Mouse (Mus musculus) megakaryocyte-erythroid progenitor cell, adult 5 weeks (primary cell): ENCODE data around the gene 1700008O03Rik. TPM values are rescaled to one million over a fixed set of nuclear protein-coding genes. Genes with fewer than 3 reads are reported as not detected.

Source experiments
- polyA plus RNA-seq: library from polyadenylated mRNA; stranded (reverse); fragments of >175 nt; gene quantifications from 2 replicates; pipeline ENCODE4 v1.2.3, GENCODE M21; 2012

Gene 1700008O03Rik
- 2.9 and 3.5 TPM in 2 replicates for polyA plus RNA-seq

DNA sequence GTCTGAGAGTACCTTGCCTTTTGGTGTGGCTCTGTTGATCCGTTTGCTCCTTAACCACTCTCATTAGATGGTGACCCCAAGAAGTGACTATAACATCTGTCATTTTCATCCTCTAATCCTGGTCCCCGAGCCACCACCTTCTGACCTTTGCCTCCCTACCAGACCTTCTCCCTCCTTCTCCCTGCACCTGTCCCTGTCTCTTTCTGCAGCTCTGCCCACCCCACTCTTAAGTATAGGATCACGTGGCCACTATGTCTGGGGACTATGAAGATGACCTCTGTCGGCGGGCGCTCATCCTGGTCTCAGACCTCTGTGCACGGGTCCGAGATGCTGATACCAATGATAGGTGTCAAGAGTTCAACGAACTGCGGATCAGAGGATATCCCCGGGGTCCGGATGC is at the start of gene 1700008O03Rik:
1700008O03Rik (minus strand) TSS at position 101 of the 400 bp plus-strand sequence.

DNA sequence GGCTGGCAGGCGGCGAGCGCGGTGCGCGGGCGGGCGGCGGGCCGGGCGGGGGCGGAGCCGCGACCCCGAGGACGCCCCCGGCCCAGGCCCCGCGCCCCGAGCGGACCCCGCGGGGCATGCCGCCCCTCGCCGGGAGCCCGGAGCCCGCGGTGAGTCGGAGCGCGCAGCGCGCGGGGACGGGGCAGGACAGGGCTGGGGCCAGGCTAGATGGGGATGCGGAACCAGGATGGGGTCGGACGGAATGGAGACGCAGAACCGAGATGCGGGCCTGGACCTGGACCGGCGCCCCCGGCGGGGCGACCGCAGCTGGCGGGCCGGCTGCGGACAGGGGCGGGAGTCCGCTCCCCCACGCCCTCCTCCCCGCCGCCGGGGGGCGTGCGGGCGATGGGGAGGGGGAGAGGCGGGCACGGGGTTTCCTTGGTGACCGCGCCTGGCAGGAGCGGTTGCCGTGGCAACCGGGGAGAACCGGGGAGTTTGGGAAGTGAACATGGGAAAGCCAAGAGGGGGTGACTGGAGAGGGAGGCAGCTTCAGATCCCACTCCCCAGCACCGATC is 43.4 kb upstream of the 1700008O03Rik start, which contains the start of gene Lrrc4b:
Lrrc4b (plus strand) TSS at position 51 of the 554 bp plus-strand sequence.

DNA sequence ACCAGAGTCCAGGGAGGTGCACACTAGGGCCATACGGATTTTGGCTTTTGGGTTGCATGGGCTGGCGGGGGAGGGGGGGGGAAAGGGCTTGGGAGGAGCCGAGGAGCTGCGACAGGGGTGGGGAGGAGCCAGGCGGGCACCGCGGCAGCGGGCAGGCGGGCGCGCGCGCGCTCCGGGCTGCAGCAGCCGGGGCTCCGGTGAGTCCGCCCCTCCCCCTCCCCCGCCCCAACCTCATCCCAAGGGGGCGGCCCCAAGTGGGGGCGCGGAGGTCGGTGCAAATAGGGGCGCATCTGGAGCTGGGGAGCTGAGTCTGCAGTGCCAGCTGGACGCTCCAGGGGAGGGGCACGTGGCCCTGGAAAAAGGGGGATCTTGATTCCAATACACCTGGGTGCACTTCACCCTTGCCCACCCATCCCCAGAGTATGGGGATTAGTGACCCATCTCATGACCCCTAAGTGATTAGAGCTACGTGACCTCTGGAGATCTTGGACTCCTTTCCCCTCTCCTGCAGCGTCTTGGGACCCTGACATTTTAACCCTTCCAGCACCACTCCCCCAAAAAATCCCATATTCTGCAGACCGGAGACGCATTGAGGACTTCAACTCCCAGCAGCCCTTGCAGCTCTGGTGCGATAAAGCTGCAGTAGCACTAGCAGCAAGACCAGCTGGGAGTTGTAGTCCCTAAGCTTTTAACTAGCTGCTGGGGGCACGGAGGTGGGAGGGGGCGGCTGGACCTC is 1.5 kb downstream of the 1700008O03Rik start, which contains the start of gene Syt3:
Syt3 (plus strand) TSS at position 123 of the 736 bp plus-strand sequence.

Other genes starting within 250 kb of the 1700008O03Rik start
- gene Klk1b16, start 249.1 kb downstream of the 1700008O03Rik start, polyA plus RNA-seq, result not detected in 2 replicates
- not detected in 2 replicates for gene Klk1b24, start 197.6 kb downstream of the 1700008O03Rik start, polyA plus RNA-seq
- not detected in 2 replicates for gene Klk1b3, start 187.6 kb downstream of the 1700008O03Rik start, polyA plus RNA-seq
- gene Klk1b4, start 178.4 kb downstream of the 1700008O03Rik start, polyA plus RNA-seq, result not detected in 2 replicates
- not detected in 2 replicates for gene Klk1b5, start 169.9 kb downstream of the 1700008O03Rik start, polyA plus RNA-seq
- not detected in 2 replicates for gene Klk1, start 160.5 kb downstream of the 1700008O03Rik start, polyA plus RNA-seq
- not detected in 2 replicates for gene Gm36864, start 149.6 kb downstream of the 1700008O03Rik start, polyA plus RNA-seq
- gene 1700028J19Rik, start 139.1 kb downstream of the 1700008O03Rik start, polyA plus RNA-seq, result 0.34 TPM in 1 of 2 replicates, not detected in the other
- 249 and 336 TPM in 2 replicates for gene 2410002F23Rik, start 139.1 kb downstream of the 1700008O03Rik start, polyA plus RNA-seq
- not detected in 2 replicates for gene Acp4, start 128.4 kb downstream of the 1700008O03Rik start, polyA plus RNA-seq
- not detected in 2 replicates for gene Gm15517, start 124.4 kb downstream of the 1700008O03Rik start, polyA plus RNA-seq
- gene Clec11a, start 78.9 kb downstream of the 1700008O03Rik start, polyA plus RNA-seq, result 5.0 and 6.2 TPM in 2 replicates
- 0.90 and 0.94 TPM in 2 replicates for gene Shank1, start 75.6 kb downstream of the 1700008O03Rik start, polyA plus RNA-seq
- gene Syt3, start 1.7 kb downstream of the 1700008O03Rik start, polyA plus RNA-seq, result 1.0 and 1.1 TPM in 2 replicates
- gene Lrrc4b, start 43.2 kb upstream of the 1700008O03Rik start, polyA plus RNA-seq, result not detected in 2 replicates
- gene Aspdh, start 79.6 kb upstream of the 1700008O03Rik start, polyA plus RNA-seq, result not detected in 2 replicates
- 226 and 232 TPM in 2 replicates for gene Josd2, start 82.2 kb upstream of the 1700008O03Rik start, polyA plus RNA-seq
- gene Emc10, start 110.7 kb upstream of the 1700008O03Rik start, polyA plus RNA-seq, result 312 and 350 TPM in 2 replicates
- 4.4 and 8.6 TPM in 2 replicates for gene Fam71e1, start 110.8 kb upstream of the 1700008O03Rik start, polyA plus RNA-seq
- 0.10 and 0.13 TPM in 2 replicates for gene Mybpc2, start 138.8 kb upstream of the 1700008O03Rik start, polyA plus RNA-seq
- gene Spib, start 146.3 kb upstream of the 1700008O03Rik start, polyA plus RNA-seq, result 5.7 and 20.9 TPM in 2 replicates
- 269 and 288 TPM in 2 replicates for gene Pold1, start 163.0 kb upstream of the 1700008O03Rik start, polyA plus RNA-seq
- gene Nr1h2, start 168.1 kb upstream of the 1700008O03Rik start, polyA plus RNA-seq, result 429 and 491 TPM in 2 replicates
- gene Napsa, start 186.6 kb upstream of the 1700008O03Rik start, polyA plus RNA-seq, result 114 and 146 TPM in 2 replicates
- 4.8 and 5.4 TPM in 2 replicates for gene Kcnc3, start 204.8 kb upstream of the 1700008O03Rik start, polyA plus RNA-seq